Mouse (Mus musculus): ENCODE measurements at regions not wholly inside any gene's neighbourhood (a gene's known extent, or its start where the extent isn't known, plus 50 kb on each side); places are given as distances from the start of the nearest gene placed in this dataset.

DNA sequence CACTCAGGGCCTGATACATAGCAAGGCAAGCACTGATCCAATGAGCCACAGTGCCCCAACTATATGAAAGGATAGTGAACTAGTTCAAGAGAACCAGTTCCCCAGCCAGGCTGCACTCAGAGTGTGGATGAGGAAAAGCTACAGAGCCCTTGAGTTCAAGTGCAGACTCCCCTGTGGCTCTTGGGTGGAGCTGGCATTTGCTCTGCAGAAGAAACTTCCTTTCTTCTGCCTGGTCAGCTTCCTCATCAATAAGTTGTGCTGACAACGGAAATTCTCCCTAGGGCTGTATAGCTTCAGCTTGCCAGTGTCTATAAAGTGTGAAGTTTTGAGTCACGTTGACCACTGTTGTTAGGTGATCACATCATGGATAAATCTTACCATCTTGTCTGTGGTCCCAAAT, 101.6 kb upstream of the Clint1 start:
- TF ChIP-seq TCF12 (IDR thresholded peaks at IDR 0.05; ENCODE audit: insufficient read depth, poor library complexity, severe bottlenecking) (no peak), POLR2A (IDR thresholded peaks at IDR 0.05; ENCODE audit: insufficient read length, low read depth) (no peak), MAX (IDR thresholded peaks at IDR 0.05; ENCODE audit: low read depth) (no peak), USF1 (IDR thresholded peaks at IDR 0.05; ENCODE audit: low read depth) (no peak), CEBPB (IDR thresholded peaks at IDR 0.05; ENCODE audit: insufficient read depth, poor library complexity, severe bottlenecking) (no peak), E2F4 (IDR thresholded peaks at IDR 0.05; ENCODE audit: insufficient read depth) (no peak), POLR2AphosphoS2 (IDR thresholded peaks at IDR 0.05; ENCODE audit: insufficient read length, low read depth) (no peak), REST (IDR thresholded peaks at IDR 0.05; ENCODE audit: insufficient read depth, insufficient read length) (no peak), SRF (IDR thresholded peaks at IDR 0.05; ENCODE audit: control insufficient read depth, insufficient read length, low read depth) (no peak), MYOG (IDR thresholded peaks at IDR 0.05; ENCODE audit: control insufficient read depth in 1 of 3, insufficient read depth in 1 of 3, insufficient read length in 2 of 3, low read depth in 2 of 3) (no peak), MYOD1 (IDR thresholded peaks at IDR 0.05; ENCODE audit: control insufficient read depth in 1 of 3, insufficient read length in 2 of 3, low read depth in 2 of 3) (no peak)
